Comparison of ENCODE assay signal across 33 mouse cellular contexts in the genomic region with DNA sequence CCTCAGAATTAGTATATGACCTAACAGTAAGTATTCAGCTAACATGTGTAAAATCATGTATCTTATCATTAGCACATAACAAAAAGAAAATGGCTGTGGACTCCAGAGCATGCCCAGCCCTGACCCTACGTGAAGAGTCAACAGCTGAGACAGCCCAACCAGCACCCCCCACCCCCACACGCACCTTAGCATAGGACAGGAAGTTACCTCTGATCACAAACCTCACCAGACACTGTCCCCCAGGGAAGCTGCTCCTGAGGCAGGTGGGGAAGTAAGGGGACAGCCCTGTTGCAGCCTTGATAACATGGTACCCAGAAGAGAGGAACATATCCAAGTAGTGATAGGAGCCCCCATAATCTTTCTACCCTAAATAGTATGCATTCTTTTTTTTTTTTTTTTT. TPM values are rescaled to one million over a fixed set of nuclear protein-coding genes. Genes with fewer than 3 reads are reported as not detected.
"Had no signal": no experiment of that assay in that cellular context is flagged by ENCODE, and none has a peak within 500 bp of the region (broad histone marks: within the 10 kb centered on the region; RNA-seq: fewer than 3 reads in every experiment).

No protein-coding gene starts in this region.

- H3K4me3 ChIP-seq: layer of hippocampus, adult 2 months; liver, embryonic 13.5 days had no signal

- H3K9ac ChIP-seq: liver, embryonic 13.5 days had no signal

- H3K4me2 ChIP-seq: liver, embryonic 13.5 days; midbrain, embryonic 11.5 days had no signal

- H3K27me3 ChIP-seq: liver, embryonic 13.5 days had no signal

- H3K9me3 ChIP-seq: liver, embryonic 13.5 days had no signal

- H3K27ac ChIP-seq: layer of hippocampus, adult 2 months; liver, embryonic 13.5 days had no signal

- DNase-seq: kidney, adult 11 months; kidney, adult 9 months; kidney, postnatal 14 days; layer of hippocampus, adult 9-11 months; liver, embryonic 13.5 days; lung, adult 2 months; lung, postnatal 14 days; lung, postnatal 4 days; midbrain, embryonic 14.5 days; right cerebral cortex, adult 18-20 months; right cerebral cortex, postnatal 14 days; spleen, adult 18-20 months; thymus, postnatal 36 days had no signal

RNA-seq across cellular contexts. Expression of gene 1700061G19Rik, which starts 50.7 kb away (rescaled TPM):
- total RNA-seq: left cerebral cortex, postnatal 25 days; liver, adult 2 months; megakaryocyte-erythroid progenitor cell, adult 5-6 weeks; midbrain, postnatal 0 days had no signal

RNA-seq across cellular contexts. Expression of gene Acsbg2, which starts 51.8 kb away (rescaled TPM):
- total RNA-seq: layer of hippocampus, adult 2 months; layer of hippocampus, postnatal 25 days; left cerebral cortex, adult 18-20 months; left cerebral cortex, postnatal 25 days; liver, adult 2 months; megakaryocyte progenitor cell, adult 5-6 weeks; megakaryocyte-erythroid progenitor cell, adult 5-6 weeks had no signal
- polyA plus RNA-seq: kidney, embryonic 16.5 days; large intestine, adult 2 months; limb, embryonic 11.5 days; limb, embryonic 14.5 days; liver, adult 2 months; liver, embryonic 13.5 days; liver, embryonic 16.5 days; lung, adult 2 months; lung, embryonic 16.5 days; midbrain, embryonic 11.5 days; midbrain, embryonic 14.5 days; midbrain, postnatal 0 days; neural tube, embryonic 11.5 days; neural tube, embryonic 14.5 days; stomach, embryonic 16.5 days; thymus, postnatal 0 days had no signal

RNA-seq across cellular contexts. Expression of gene Acer1, which starts 55.9 kb away (rescaled TPM):
- total RNA-seq: layer of hippocampus, adult 2 months; layer of hippocampus, postnatal 25 days; left cerebral cortex, adult 18-20 months; left cerebral cortex, postnatal 25 days; liver, adult 2 months; megakaryocyte progenitor cell, adult 5-6 weeks; megakaryocyte-erythroid progenitor cell, adult 5-6 weeks; midbrain, postnatal 0 days had no signal
- polyA plus RNA-seq: kidney, embryonic 16.5 days; limb, embryonic 11.5 days; liver, adult 2 months; liver, embryonic 13.5 days; liver, embryonic 16.5 days; lung, embryonic 16.5 days; midbrain, embryonic 11.5 days; midbrain, embryonic 14.5 days; midbrain, postnatal 0 days; neural tube, embryonic 11.5 days; neural tube, embryonic 14.5 days; testis, adult 2 months; thymus, postnatal 0 days had no signal
